Mouse (Mus musculus) heart, adult 2 months (tissue): ENCODE measurements at regions not wholly inside any gene's neighbourhood (a gene's known extent, or its start where the extent isn't known, plus 50 kb on each side); places are given as distances from the start of the nearest gene placed in this dataset.
"Not testable (repeated sequence)": the region's sequence is repeated elsewhere in the genome, so short reads cannot be mapped to it uniquely, and the experiment has no call there.

Experiments used
- CTCF ChIP-seq: fragments of 200-600 bp; IDR thresholded peaks from 2 replicates; pipeline ENCODE4 v1.8.1; 2022; ENCODE audit warnings: antibody characterized with exemption, mild to moderate bottlenecking, moderate library complexity
- EP300 ChIP-seq: fragments of 200-500 bp; IDR thresholded peaks from 2 replicates; pipeline ENCODE4 v1.6.1; 2011; ENCODE audit warnings: low read depth, low read length, control low read depth; ENCODE audit not compliant: insufficient read depth
- POLR2A ChIP-seq: fragments of 200-500 bp; IDR thresholded peaks from 2 replicates; pipeline ENCODE4 v1.6.1; 2011; ENCODE audit warnings: mild to moderate bottlenecking, low read depth, low read length, control low read depth; ENCODE audit not compliant: insufficient read depth

DNA sequence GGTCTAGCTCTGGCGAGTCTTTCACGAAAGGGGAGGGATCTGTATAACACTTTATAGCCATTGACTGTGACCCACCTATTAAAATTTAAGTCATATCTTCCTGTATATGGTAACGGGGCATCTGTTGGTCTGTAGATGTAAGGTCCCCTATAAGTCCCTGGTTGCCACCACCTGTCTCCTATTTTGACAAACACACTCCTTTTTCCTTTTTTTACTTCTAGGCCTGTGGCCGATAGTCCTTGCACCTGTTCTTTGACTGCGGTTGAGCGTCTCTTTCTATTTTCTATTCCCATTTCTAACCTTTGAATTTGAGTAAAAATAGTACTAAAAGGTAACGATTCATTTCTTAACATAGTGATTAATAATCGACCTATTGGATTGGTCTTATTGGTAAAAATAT lies 1042.7 kb upstream of the Sel1l start:
- not testable (repeated sequence) for TF ChIP-seq CTCF, POLR2A, EP300
